Mouse (Mus musculus) spleen, adult 2 months (tissue): Measurements from ENCODE around the gene Slc22a23. TPM values are rescaled to one million over a fixed set of nuclear protein-coding genes. Genes with fewer than 3 reads are reported as not detected.
A peak's percentile ranks its signal among the peaks of the same experiment; 100 is the strongest.

ENCODE experiments used
- DNase-seq, 2 experiments: peaks; one replicate each; pipeline versions ENCODE4 v3.0.0 to v3.0.0-alpha.2; 2012 to 2021; ENCODE audit warnings: low spot score in 2 of 2, low read depth in 1 of 2
- H3K27ac ChIP-seq: fragments of 200-500 bp; 2 replicates; pipeline ENCODE4 v1.5.1; 2012; ENCODE audit warnings: low read length, inconsistent platforms; ENCODE audit not compliant: insufficient read depth
- H3K27me3 ChIP-seq: fragments of 200-500 bp; 2 replicates; pipeline ENCODE4 v1.6.1; 2012; ENCODE audit warnings: mild to moderate bottlenecking, moderate library complexity, low read length, inconsistent platforms; ENCODE audit not compliant: control insufficient read depth, insufficient read depth
- H3K36me3 ChIP-seq: fragments of 200-500 bp; 2 replicates; pipeline ENCODE4 v1.6.1; 2012; ENCODE audit warnings: mild to moderate bottlenecking, low read length, inconsistent platforms; ENCODE audit not compliant: control insufficient read depth, insufficient read depth
- H3K4me1 ChIP-seq: fragments of 200-500 bp; 2 replicates; pipeline ENCODE4 v1.6.1; 2011; ENCODE audit warnings: inconsistent platforms; ENCODE audit not compliant: control insufficient read depth, insufficient read depth, insufficient read length
- H3K4me3 ChIP-seq: fragments of 200-500 bp; 2 replicates; pipeline ENCODE4 v1.5.1; 2011; ENCODE audit warnings: mild to moderate bottlenecking, inconsistent platforms; ENCODE audit not compliant: insufficient read depth, insufficient read length; ENCODE audit errors: extremely low read depth
- CTCF ChIP-seq: fragments of 200-500 bp; IDR thresholded peaks from 2 replicates; pipeline ENCODE4 v1.5.1; 2011; ENCODE audit warnings: mild to moderate bottlenecking, inconsistent platforms; ENCODE audit not compliant: insufficient read depth, insufficient read length, insufficient replicate concordance; ENCODE audit errors: extremely low read depth
- POLR2A ChIP-seq: fragments of 200-500 bp; IDR thresholded peaks from 2 replicates; pipeline ENCODE4 v1.6.1; 2011; ENCODE audit warnings: low read depth, low read length, inconsistent platforms
- WGBS: fragments of 180-500 bp; shearing (Covaris S2); methylation state at CpG from one replicate; pipeline ENCODE4 v1.1.7; 2018; 5-methylcytosine and 5-hydroxymethylcytosine counted together
- polyA plus RNA-seq: library from polyadenylated mRNA; depleted of rRNA; stranded (reverse); fragments of >200 nt; gene quantifications from 2 replicates; pipeline ENCODE4 v1.2.3, GENCODE M21; 2012

Slc22a23 gene
- polyA plus RNA-seq, 1 experiment = 10.0 TPM

GRCm38 (mm10) chr13:34211261-34211775 is 133.7 kb downstream of the Slc22a23 start:
- Histone ChIP-seq H3K27me3 (no peaks in the 10 kb centered on the region), H3K27ac (no peak overlapping the region), H3K36me3 (no peaks in the 10 kb centered on the region), H3K4me3 (no peak overlapping the region), H3K4me1 (no peaks in the 10 kb centered on the region; the same call in 1 of the 2 replicates)
- no peak for DNase-seq
- TF ChIP-seq CTCF = no peak
- no peak for TF ChIP-seq POLR2A
- WGBS = 72% methylated on average over 4 of the region's 4 CpGs

GRCm38 (mm10) chr13:34207714-34208470 is 137.1 kb downstream of the Slc22a23 start:
- no peak overlapping the region for H3K27ac ChIP-seq
- DNase-seq = no peak
- no peaks in the 10 kb centered on the region for H3K27me3 ChIP-seq
- H3K4me3 ChIP-seq = no peak overlapping the region
- 89% methylated on average over 6 of the region's 6 CpGs for WGBS
- H3K36me3 ChIP-seq = no peaks in the 10 kb centered on the region
- no peak for TF ChIP-seq POLR2A
- no peak for TF ChIP-seq CTCF
- H3K4me1 ChIP-seq = no peaks in the 10 kb centered on the region

DNA sequence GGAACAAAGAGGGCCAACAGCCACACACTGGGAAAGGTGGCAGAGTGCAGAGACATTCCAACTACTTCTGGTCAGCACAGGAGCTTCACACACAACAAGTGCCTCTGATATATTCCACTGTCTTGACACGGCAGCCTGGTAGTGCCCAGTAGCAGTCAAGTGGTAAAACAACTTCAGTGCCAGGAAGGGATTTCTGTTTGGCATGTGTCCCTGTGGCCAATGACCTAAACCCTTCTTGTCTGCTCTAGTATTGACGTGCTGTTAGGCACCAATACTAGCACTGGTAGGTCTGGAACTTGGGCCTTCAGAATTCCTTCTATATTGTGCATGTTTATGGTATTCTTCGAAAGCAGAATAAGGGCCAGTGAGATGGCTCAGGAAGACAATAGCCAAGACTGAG is 139.8 kb downstream of the Slc22a23 start:
- Histone ChIP-seq H3K27ac (no peak overlapping the region), H3K27me3 (no peaks in the 10 kb centered on the region), H3K4me3 (no peak overlapping the region), H3K36me3 (no peaks in the 10 kb centered on the region), H3K4me1 (no peaks in the 10 kb centered on the region)
- TF ChIP-seq CTCF (no peak), POLR2A (no peak)
- 93% methylated on average over 3 of the region's 3 CpGs for WGBS
- DNase-seq = no peak

DNA sequence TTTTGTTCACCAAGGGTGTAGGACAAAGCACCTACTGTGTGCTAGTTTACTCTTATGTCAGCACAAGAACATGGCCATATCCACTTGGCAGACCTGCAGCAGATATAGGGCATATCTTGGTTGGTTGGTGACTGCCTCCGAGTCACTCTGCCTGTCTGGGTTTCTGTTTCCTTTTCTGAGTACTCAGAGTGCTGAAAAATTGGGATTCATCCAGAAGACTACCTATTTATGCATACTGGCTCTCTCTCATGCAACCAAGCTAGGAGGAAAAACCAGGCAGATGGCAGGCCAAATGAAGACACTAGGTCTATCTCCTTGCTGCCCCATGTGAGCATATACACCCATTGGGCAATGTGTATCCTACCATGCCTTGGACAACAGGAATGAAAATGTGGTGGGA is 149.3 kb downstream of the Slc22a23 start:
- WGBS = 92% methylated on average over 1 of the region's 1 CpGs

DNA sequence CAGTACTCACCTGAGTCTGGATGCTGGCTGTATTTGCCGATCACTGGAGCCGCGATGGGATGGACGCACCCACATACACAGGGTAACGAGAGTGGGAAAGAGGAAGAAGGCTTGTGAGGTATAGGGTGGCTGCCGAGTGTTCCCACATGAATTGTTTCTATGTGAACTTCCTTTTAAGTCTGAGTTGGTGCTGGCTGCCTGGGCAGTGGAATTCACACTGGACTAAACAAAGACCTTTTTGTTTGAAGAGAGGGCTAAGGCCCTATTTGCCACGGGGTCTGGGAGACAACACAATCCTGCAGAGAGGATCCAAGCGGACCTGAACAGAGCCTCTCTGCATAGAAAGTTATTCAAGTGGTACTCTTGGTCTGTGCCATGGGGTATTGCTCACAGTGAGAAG is 151.6 kb downstream of the Slc22a23 start:
- DNase-seq = no peak
- TF ChIP-seq POLR2A = no peak
- TF ChIP-seq CTCF = no peak
- Histone ChIP-seq H3K27me3 (no peaks in the 10 kb centered on the region), H3K4me1 (peaks cover 2% of the 10 kb centered on the region), H3K36me3 (no peaks in the 10 kb centered on the region), H3K4me3 (no peak overlapping the region), H3K27ac (no peak overlapping the region)
- 50% methylated on average over 8 of the region's 8 CpGs for WGBS

More for the DNA sequence above, 149.3 kb downstream of the Slc22a23 start:
- DNase-seq = no peak
- Histone ChIP-seq H3K27ac (no peak overlapping the region), H3K4me3 (no peak overlapping the region), H3K4me1 (no peaks in the 10 kb centered on the region; the same call in 1 of the 2 replicates), H3K27me3 (no peaks in the 10 kb centered on the region), H3K36me3 (no peaks in the 10 kb centered on the region)
- TF ChIP-seq POLR2A = no peak
- TF ChIP-seq CTCF = no peak

DNA sequence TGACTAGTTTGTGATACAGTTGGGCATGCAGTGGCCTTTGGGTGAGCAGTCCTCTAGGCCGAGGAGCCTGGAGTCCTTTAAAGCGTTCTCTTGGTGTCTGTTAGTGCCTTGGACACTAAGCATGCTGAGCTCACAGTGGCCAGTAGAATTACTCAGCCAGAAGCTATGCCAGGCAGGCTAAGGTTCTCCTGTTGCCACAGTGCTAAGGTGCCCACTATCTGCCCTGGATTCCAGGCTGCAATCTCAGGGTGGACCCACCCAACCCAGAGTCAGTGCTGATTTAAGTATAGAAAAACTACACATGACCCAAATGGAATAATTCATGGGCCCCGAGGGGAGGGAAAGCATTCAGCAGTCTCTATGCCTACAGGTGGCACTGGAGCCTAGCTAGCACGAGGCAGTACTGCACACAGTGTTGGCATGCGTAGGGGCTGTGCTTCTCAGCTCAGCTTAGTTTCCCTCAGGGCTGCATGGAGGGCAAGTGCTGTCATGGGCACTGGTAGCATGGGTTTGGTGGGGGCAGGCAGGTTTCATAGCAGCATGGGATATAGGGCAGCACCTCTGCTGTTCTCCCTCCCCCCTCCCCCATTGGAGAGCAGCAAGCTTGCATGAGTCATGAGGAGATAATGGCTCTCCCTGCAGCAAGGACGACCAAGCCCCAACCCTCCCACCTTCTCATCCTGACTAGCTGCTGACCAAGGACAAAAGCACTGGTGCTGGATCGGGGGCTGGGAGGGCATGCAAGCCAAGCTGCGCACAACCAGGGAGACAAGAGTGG is 152.4 kb downstream of the Slc22a23 start:
- Histone ChIP-seq H3K4me3 (no peak overlapping the region), H3K36me3 (no peaks in the 10 kb centered on the region), H3K4me1 (peaks cover 2% of the 10 kb centered on the region), H3K27me3 (no peaks in the 10 kb centered on the region), H3K27ac (no peak overlapping the region)
- no peak for TF ChIP-seq CTCF
- TF ChIP-seq POLR2A = no peak
- WGBS = 84% methylated on average over 8 of the region's 8 CpGs
- no peak for DNase-seq

DNA sequence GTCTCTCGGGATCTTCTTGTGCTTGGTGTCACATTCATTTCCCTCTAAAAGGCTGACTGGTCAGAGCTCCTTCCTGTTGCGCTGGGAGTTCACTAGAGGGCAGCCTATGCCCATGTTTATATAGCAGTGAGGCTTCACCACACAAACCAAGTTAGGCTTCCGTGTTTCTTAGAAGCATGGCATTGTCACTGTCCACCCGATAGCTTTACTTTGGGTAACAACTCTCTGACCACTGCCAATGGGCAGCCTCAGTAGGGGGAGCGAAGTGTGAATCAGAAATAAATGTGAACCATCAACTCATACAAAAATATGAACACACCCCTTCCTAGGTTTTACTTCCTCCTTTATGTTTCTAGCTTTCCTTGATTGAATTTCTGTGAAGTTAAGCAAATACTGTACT is 157.4 kb downstream of the Slc22a23 start:
- Histone ChIP-seq H3K4me1 (peaks cover 2% of the 10 kb centered on the region), H3K27ac (peak overlapping the region; percentile 55; the same call in 1 of the 2 replicates), H3K4me3 (peak overlapping the region; percentile 1; the same call in 1 of the 2 replicates), H3K36me3 (0 out of 2 replicates have a peak, but pooled peaks cover 2% of the 10 kb centered on the region), H3K27me3 (no peaks in the 10 kb centered on the region)
- peak; percentile 53 to 55 for DNase-seq
- WGBS = under 1% methylated on average over 5 of the region's 5 CpGs
- TF ChIP-seq POLR2A = no peak
- peak; percentile 67; the same call in 1 of the 2 replicates for TF ChIP-seq CTCF
